Mouse (Mus musculus): ENCODE measurements around the gene Rbmy. TPM values are rescaled to one million over a fixed set of nuclear protein-coding genes. Genes with fewer than 3 reads are reported as not detected.
"Not testable (repeated sequence)": the region's sequence is repeated elsewhere in the genome, so short reads cannot be mapped to it uniquely, and the experiment has no call there.

Gene Rbmy
- polyA plus RNA-seq (2012; rRNA removed): not detected in 2 replicates

DNA sequence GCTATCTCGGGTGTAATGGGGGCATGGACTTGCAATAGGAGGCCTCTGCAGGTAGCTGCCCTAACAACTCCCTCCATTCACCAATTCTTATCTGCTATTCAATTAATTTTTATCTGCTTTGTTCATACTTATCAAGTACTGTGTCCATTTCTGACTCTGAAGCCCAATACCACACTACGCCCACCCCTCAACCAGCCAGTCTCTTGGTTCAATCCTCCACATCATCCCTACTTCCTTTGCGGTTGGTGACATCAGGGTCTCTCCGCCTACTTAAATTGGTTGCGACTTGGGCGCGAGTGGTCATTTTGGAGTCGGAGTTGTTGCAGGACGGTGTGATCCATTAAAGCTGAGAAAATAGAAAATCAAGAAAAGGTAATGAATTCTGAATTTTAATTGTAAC lies at the start of gene Rbmy, which contains the start of gene Gm10256:
Rbmy (plus strand) TSS at position 301 of the 400 bp plus-strand sequence.
Gm10256 (plus strand) TSS at position 320 of the 400 bp plus-strand sequence.
- DNase-seq; H3K27me3 ChIP-seq (ENCODE audit: control insufficient read depth, insufficient read depth, low read length); H3K4me1 ChIP-seq (ENCODE audit: control insufficient read depth, insufficient read depth, low read length); H3K4me3 ChIP-seq (replicated peaks; ENCODE audit: insufficient read depth, low read depth, low read length); H3K27ac ChIP-seq (ENCODE audit: insufficient read depth, low read length): not testable (repeated sequence)
- WGBS: no CpG with 5 or more reads among the region's 9 CpGs

DNA sequence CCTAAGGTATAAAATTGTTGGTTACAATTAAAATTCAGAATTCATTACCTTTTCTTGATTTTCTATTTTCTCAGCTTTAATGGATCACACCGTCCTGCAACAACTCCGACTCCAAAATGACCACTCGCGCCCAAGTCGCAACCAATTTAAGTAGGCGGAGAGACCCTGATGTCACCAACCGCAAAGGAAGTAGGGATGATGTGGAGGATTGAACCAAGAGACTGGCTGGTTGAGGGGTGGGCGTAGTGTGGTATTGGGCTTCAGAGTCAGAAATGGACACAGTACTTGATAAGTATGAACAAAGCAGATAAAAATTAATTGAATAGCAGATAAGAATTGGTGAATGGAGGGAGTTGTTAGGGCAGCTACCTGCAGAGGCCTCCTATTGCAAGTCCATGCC lies 34.4 kb upstream of the Rbmy start, which contains the start of gene Gm4064:
Gm4064 (minus strand) TSS at position 101 of the 400 bp plus-strand sequence.
- not testable (repeated sequence) for H3K4me3 ChIP-seq (replicated peaks; ENCODE audit: insufficient read depth, low read depth, low read length); H3K4me1 ChIP-seq (ENCODE audit: control insufficient read depth, insufficient read depth, low read length)
- no CpG with 5 or more reads among the region's 8 CpGs for WGBS

More for the DNA sequence above, 34.4 kb upstream of the Rbmy start, which contains the start of gene Gm4064:
- not testable (repeated sequence) for H3K27me3 ChIP-seq (ENCODE audit: control insufficient read depth, insufficient read depth, low read length); H3K27ac ChIP-seq (ENCODE audit: insufficient read depth, low read length); DNase-seq

Other genes starting within 250 kb of the Rbmy start
- not detected in 2 replicates for gene H2al2c, start 231.6 kb upstream of the Rbmy start, polyA plus RNA-seq (2012; rRNA removed)
- gene Sry, start 167.0 kb upstream of the Rbmy start, polyA plus RNA-seq (2012; rRNA removed): not detected in 2 replicates
- not detected in 2 replicates for gene H2al2b, start 110.0 kb upstream of the Rbmy start, polyA plus RNA-seq (2012; rRNA removed)
- gene Gm4064, start 34.5 kb upstream of the Rbmy start, polyA plus RNA-seq (2012; rRNA removed): not detected in 2 replicates
- gene Gm10256, start within 50 bp of the Rbmy start, polyA plus RNA-seq (2012; rRNA removed): not detected in 2 replicates
- gene Gm10352, start 70.3 kb downstream of the Rbmy start, polyA plus RNA-seq (2012; rRNA removed): not detected in 2 replicates
- not detected in 2 replicates for gene Gm29289, start 101.9 kb downstream of the Rbmy start, polyA plus RNA-seq (2012; rRNA removed)

All from cerebellum, adult 2 months (tissue).